Mouse (Mus musculus) hindbrain, embryonic 14.5 days (tissue): ENCODE measurements at regions not wholly inside any gene's neighbourhood (a gene's known extent, or its start where the extent isn't known, plus 50 kb on each side); places are given as distances from the start of the nearest gene placed in this dataset.

Experiments used
- ATAC-seq: fragments of 200-750 bp; cut with Nextera tagmentation; 2 replicates; pipeline ENCODE4 v1.8.0; 2017; ENCODE audit warnings: moderate number of reproducible peaks, mild to moderate bottlenecking, moderate TSS enrichment, moderate library complexity; ENCODE audit not compliant: low FRiP score
- DNase-seq: peaks from one replicate; pipeline ENCODE4 v3.0.0-alpha.2; 2015; ENCODE audit warnings: low spot score
- H3K27ac ChIP-seq: fragments of 300-500 bp; sonication (generic); 2 replicates; pipeline ENCODE4 v1.5.1; 2014; ENCODE audit warnings: mild to moderate bottlenecking, moderate library complexity
- H3K27me3 ChIP-seq: fragments of 300-500 bp; sonication (generic); 2 replicates; pipeline ENCODE4 v1.6.1; 2014; ENCODE audit warnings: mild to moderate bottlenecking, low read length, mixed read lengths; ENCODE audit not compliant: control insufficient read depth, insufficient read depth
- H3K36me3 ChIP-seq: fragments of 300-500 bp; sonication (generic); replicated peaks from 2 replicates; pipeline ENCODE4 v1.6.1; 2014; ENCODE audit not compliant: control insufficient read depth, insufficient read depth
- H3K4me1 ChIP-seq: fragments of 300-500 bp; sonication (generic); replicated peaks from 2 replicates; pipeline ENCODE4 v1.6.1; 2014; ENCODE audit warnings: antibody characterized with exemption, low read length, mixed read lengths; ENCODE audit not compliant: control insufficient read depth, insufficient read depth
- H3K4me2 ChIP-seq: fragments of 300-500 bp; sonication (generic); replicated peaks from 2 replicates; pipeline ENCODE4 v1.6.1; 2014; ENCODE audit warnings: mild to moderate bottlenecking, moderate library complexity
- H3K4me3 ChIP-seq: fragments of 300-500 bp; sonication (generic); replicated peaks from 2 replicates; pipeline ENCODE4 v1.5.1; 2014; ENCODE audit warnings: mild to moderate bottlenecking, low read length
- H3K9ac ChIP-seq: fragments of 300-500 bp; sonication (generic); 2 replicates; pipeline ENCODE4 v1.6.1; 2014
- H3K9me3 ChIP-seq: fragments of 300-500 bp; sonication (generic); 2 replicates; pipeline ENCODE4 v1.6.1; 2016; ENCODE audit warnings: low read length; ENCODE audit not compliant: control insufficient read depth
- WGBS: fragments of 180-500 bp; shearing (Covaris S2); extraction: QIAGEN DNeasy Blood & Tissue Kit; methylation state at CpG from one replicate; pipeline ENCODE4 v1.1.7; 2014; 5-methylcytosine and 5-hydroxymethylcytosine counted together

DNA sequence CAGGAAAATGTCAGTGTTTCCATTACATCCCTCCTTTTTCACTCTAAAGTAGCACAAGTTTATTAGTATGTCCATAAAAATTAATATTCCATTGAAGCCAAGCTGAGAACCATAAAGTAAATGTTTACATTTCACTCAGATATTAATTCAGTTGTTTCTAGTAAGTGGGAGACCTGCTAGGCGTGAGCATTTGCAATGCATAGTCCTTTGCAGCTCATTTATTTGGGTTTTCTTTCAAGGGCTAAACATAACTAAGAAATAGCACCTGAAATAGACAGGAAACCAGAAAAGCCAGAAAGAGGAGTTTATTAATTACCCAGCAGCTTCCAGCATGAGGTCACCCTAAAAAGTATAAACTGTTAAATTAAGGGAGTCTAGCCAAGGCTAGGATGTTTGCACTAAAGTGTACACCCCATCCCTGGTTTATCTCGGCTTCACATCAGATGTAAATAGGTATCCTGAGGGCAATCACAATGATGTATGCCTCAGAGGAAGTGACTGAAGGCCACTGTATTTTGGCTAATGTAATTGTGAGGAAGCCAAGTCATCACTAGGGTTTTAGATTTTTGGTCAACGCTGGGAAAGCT is 88.8 kb upstream of the Slc5a12 start:
- ATAC-seq: no peak
- Histone ChIP-seq H3K27me3 (no peaks in the 10 kb centered on the region), H3K27ac (no peak overlapping the region), H3K4me1 (no peaks in the 10 kb centered on the region), H3K9ac (no peak overlapping the region), H3K4me2 (no peak overlapping the region), H3K36me3 (no peaks in the 10 kb centered on the region), H3K9me3 (no peaks in the 10 kb centered on the region), H3K4me3 (no peak overlapping the region)
- DNase-seq: no peak
- WGBS: 86% methylated on average over 3 of the region's 3 CpGs

DNA sequence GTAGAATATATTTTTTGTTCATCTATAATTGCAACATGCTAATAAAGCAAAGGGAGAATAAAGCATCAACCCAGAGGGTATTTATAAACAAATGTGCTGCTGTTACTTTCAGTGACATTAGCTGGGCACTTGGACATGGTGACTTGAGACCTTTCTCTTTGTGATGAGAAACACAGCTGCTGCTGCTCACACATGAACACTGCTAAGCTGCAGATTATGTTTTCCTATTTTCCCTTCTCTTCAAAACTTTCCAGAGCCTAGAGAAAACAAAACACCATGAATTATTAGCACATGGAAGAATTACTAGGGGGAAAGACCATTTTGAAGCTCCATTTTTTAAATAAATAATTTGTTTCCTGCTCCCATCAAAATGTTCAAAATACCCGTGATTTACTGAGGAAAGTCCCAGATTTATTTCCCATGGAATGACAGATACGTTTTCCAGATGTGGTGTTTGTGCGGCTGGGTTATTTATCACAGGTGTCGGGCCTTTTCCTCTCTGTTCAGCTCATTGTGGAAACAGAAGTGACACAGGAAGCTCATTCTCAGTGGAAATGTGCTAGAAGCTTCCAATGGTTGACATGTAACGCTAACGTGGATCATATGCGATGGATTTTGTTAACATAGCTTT is 73.8 kb upstream of the Slc5a12 start:
- Histone ChIP-seq H3K4me1 (no peaks in the 10 kb centered on the region), H3K9me3 (no peaks in the 10 kb centered on the region), H3K27me3 (no peaks in the 10 kb centered on the region), H3K4me2 (no peak overlapping the region), H3K4me3 (no peak overlapping the region), H3K27ac (no peak overlapping the region), H3K36me3 (no peaks in the 10 kb centered on the region), H3K9ac (no peak overlapping the region)
- DNase-seq (no peak), ATAC-seq (no peak)
- WGBS: 78% methylated on average over 7 of the region's 7 CpGs

DNA sequence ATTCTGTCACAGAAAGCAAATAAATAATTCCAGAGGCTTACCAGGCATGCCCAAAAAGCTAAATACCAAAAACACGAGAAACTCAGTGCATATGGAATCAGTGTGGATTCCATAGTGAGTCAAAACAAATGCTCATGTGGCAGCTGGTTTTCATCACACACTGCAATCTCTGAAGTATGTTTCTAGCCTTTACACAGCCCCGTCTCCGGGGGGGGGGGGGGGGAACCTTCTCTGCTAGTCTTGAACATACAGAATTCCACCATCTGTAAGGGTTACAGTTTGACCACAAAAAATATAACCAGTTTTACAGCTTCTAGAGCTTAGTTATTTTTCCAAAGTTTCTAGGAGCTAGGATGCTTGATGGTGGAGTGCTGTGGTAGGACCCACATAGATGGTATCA is 68.9 kb upstream of the Slc5a12 start:
- H3K4me3 ChIP-seq: no peak overlapping the region
- H3K4me1 ChIP-seq: no peaks in the 10 kb centered on the region
- H3K4me2 ChIP-seq: no peak overlapping the region
- H3K9ac ChIP-seq: no peak overlapping the region
- no peak for DNase-seq
- no peaks in the 10 kb centered on the region for H3K36me3 ChIP-seq
- no peaks in the 10 kb centered on the region for H3K9me3 ChIP-seq
- H3K27ac ChIP-seq: no peak overlapping the region
- no peak for ATAC-seq
- H3K27me3 ChIP-seq: no peaks in the 10 kb centered on the region
- WGBS: 92% methylated on average over 3 of the region's 3 CpGs

DNA sequence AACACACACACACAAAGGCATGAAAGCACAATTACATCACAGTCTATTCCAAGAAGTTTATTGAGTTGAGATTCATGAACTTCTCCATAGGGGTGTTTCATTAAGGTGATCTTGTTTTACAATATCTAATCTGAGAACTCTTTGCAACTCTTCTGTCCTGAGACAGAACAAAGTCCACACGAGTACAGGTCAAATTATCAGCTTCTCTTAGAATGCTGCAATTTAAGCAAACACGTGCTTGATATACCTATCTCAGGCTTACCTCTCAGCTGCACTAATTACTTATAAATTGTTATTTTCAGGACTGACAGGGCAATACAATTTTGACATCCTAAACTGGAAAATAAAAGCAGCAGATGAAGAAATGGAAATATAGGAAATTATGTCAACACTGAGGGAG is 57.0 kb upstream of the Slc5a12 start:
- no peaks in the 10 kb centered on the region for H3K4me1 ChIP-seq
- DNase-seq (no peak), ATAC-seq (no peak)
- no peak overlapping the region for H3K27ac ChIP-seq
- H3K27me3 ChIP-seq: no peaks in the 10 kb centered on the region
- H3K4me2 ChIP-seq: no peak overlapping the region
- WGBS: 90% methylated on average over 2 of the region's 2 CpGs
- H3K9ac ChIP-seq: no peak overlapping the region
- no peaks in the 10 kb centered on the region for H3K9me3 ChIP-seq
- no peak overlapping the region for H3K4me3 ChIP-seq
- no peaks in the 10 kb centered on the region for H3K36me3 ChIP-seq

DNA sequence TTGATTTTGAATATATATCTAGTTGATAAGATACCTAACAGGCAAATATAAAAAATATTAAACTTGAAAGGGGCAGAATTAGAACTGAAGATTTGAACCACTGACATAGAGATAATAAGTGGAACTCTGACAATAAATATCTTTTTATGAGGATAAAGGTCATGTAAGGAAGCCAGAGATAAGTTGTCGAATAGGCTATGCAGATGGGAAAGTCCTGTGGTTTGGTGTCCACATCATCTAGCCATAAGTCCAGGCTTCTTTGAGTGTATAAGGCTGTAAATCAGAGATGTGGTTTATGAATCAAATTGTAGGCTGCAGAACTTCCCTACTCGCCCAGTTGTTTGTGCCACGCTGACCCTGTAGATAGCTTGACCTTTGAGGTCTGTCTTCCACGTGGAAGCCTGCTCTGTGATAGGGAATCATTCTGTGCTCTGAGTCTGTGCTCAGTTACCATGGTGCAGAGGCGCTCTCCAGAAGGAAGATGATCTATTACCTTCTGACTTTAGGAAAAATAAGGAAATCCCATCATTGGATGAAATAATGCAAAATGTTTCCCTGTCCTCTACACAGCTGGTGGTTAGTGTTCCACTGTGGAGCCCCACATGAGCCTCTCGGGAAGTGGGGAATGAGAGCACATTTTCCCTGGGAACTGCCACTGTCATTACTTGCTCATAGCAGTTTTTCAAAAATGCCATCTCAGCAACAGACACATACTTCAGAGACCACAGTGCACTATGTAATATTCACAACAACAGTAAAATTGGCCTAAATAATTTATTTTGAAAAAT is 56.3 kb upstream of the Slc5a12 start:
- 78% methylated on average over 6 of the region's 6 CpGs for WGBS
- Histone ChIP-seq H3K27ac (no peak overlapping the region), H3K4me1 (no peaks in the 10 kb centered on the region), H3K9ac (no peak overlapping the region), H3K9me3 (no peaks in the 10 kb centered on the region), H3K4me2 (no peak overlapping the region), H3K36me3 (no peaks in the 10 kb centered on the region), H3K4me3 (no peak overlapping the region), H3K27me3 (no peaks in the 10 kb centered on the region)
- ATAC-seq: no peak
- DNase-seq: no peak

GRCm38 (mm10) chr2:110541358-110541737 is 55.8 kb upstream of the Slc5a12 start:
- no peak overlapping the region for H3K9ac ChIP-seq
- ATAC-seq (no peak), DNase-seq (no peak)
- H3K4me2 ChIP-seq: no peak overlapping the region
- H3K27me3 ChIP-seq: no peaks in the 10 kb centered on the region
- WGBS: 92% methylated on average over 5 of the region's 5 CpGs
- no peak overlapping the region for H3K4me3 ChIP-seq
- H3K4me1 ChIP-seq: no peaks in the 10 kb centered on the region
- H3K9me3 ChIP-seq: no peaks in the 10 kb centered on the region
- H3K36me3 ChIP-seq: no peaks in the 10 kb centered on the region
- no peak overlapping the region for H3K27ac ChIP-seq
